In genomic region chr6:83120930-83121862, GRCm38 (mm10) we compare ENCODE assay signal across 8 mouse cellular contexts. TPM values are rescaled to one million over a fixed set of nuclear protein-coding genes. Genes with fewer than 3 reads are reported as not detected.
A peak's percentile ranks its signal among the peaks of the same experiment; 100 is the strongest.
DNase-seq lines count a peak whose midpoint lies in the region; ATAC-seq and TF ChIP-seq lines count a peak whose summit lies in the region.

Gene Wbp1 (minus strand): TSS chr6:83121559.

- H3K4me1 ChIP-seq in ES-Bruce4 (ENCODE audit: control insufficient read depth, insufficient read depth, low read length): no peaks in the 10 kb centered on the region
- H3K4me1 ChIP-seq in forebrain, embryonic 13.5 days: peaks cover 76% of the 10 kb centered on the region
- peaks cover 43% of the 10 kb centered on the region for H3K4me1 ChIP-seq in liver, postnatal 0 days (ENCODE audit: insufficient read depth)
- peaks cover 43% of the 10 kb centered on the region for H3K4me1 ChIP-seq in neural tube, embryonic 14.5 days (ENCODE audit: control insufficient read depth, insufficient read depth, low read length)

- intact Hi-C loops in heart, postnatal 10 days (cut with DNase I): loop anchor here (5.0 kb wide), 1 partner anchor 146 kb away; no protein-coding TSS in a partner anchor

- H3K27me3 ChIP-seq in ES-Bruce4 (ENCODE audit: control insufficient read depth, insufficient read depth, low read length, poor library complexity, severe bottlenecking): no peaks in the 10 kb centered on the region
- no peaks in the 10 kb centered on the region for H3K27me3 ChIP-seq in forebrain, embryonic 13.5 days
- H3K27me3 ChIP-seq in liver, postnatal 0 days (ENCODE audit: insufficient read depth, low read length): no peaks in the 10 kb centered on the region
- no peaks in the 10 kb centered on the region for H3K27me3 ChIP-seq in neural tube, embryonic 14.5 days (ENCODE audit: control insufficient read depth, insufficient read depth, low read length)

- WGBS in forebrain, embryonic 13.5 days: under 1% methylated on average over 38 of the region's 38 CpGs
- under 1% methylated on average over 37 of the region's 38 CpGs for WGBS in large intestine, adult 2 months
- WGBS in liver, postnatal 0 days (ENCODE audit: insufficient replicate concordance): 1% methylated on average over 38 of the region's 38 CpGs
- under 1% methylated on average over 38 of the region's 38 CpGs for WGBS in neural tube, embryonic 14.5 days

- H3K36me3 ChIP-seq in ES-Bruce4 (ENCODE audit: control insufficient read depth, insufficient read depth, low read length, poor library complexity, severe bottlenecking): 0 out of 2 replicates have a peak, but pooled peaks cover 4% of the 10 kb centered on the region
- H3K36me3 ChIP-seq in forebrain, embryonic 13.5 days (ENCODE audit: poor library complexity, severe bottlenecking): peaks cover 32% of the 10 kb centered on the region
- H3K36me3 ChIP-seq in liver, postnatal 0 days (replicated peaks; ENCODE audit: insufficient read depth, low read length): peaks cover 11% of the 10 kb centered on the region
- H3K36me3 ChIP-seq in neural tube, embryonic 14.5 days (ENCODE audit: control insufficient read depth, insufficient read depth, low read length): peaks cover 16% of the 10 kb centered on the region

- TF ChIP-seq EP300 in ES-Bruce4 (IDR thresholded peaks at IDR 0.05; ENCODE audit: insufficient read depth, low read depth, low read length): no peak
- TF ChIP-seq EP300 in liver, postnatal 0 days (IDR thresholded peaks at IDR 0.05; ENCODE audit: low read depth): no peak

- peak within 1 kb of the TSS; percentile 25 for H3K27ac ChIP-seq in ES-Bruce4 (ENCODE audit: insufficient read depth, low read length)
- peak within 1 kb of the TSS; percentile 99 for H3K27ac ChIP-seq in forebrain, embryonic 13.5 days
- peak within 1 kb of the TSS; percentile 77 for H3K27ac ChIP-seq in liver, postnatal 0 days (ENCODE audit: low read depth)
- H3K27ac ChIP-seq in neural tube, embryonic 14.5 days (ENCODE audit: low read depth, low read length): peak within 1 kb of the TSS; percentile 98

- peak within 1 kb of the TSS; percentile 96 for H3K4me2 ChIP-seq in forebrain, embryonic 13.5 days
- H3K4me2 ChIP-seq in liver, postnatal 0 days (ENCODE audit: low read depth, low read length): peak within 1 kb of the TSS; percentile 85
- peak within 1 kb of the TSS; percentile 92 for H3K4me2 ChIP-seq in neural tube, embryonic 14.5 days (ENCODE audit: low read depth, low read length)

- TF ChIP-seq POLR2A in ES-Bruce4 (IDR thresholded peaks at IDR 0.05; ENCODE audit: insufficient read depth, low read length): peak; percentile 47

- peak; percentile 98 for DNase-seq in heart, postnatal 10 days
- DNase-seq in large intestine, adult 2 months (ENCODE audit: low read depth, low spot score): peak; percentile 100
- peak; percentile 92 for DNase-seq in liver, postnatal 0 days
- peak; percentile 87 for DNase-seq in testis, postnatal 10 days (ENCODE audit: low spot score)

- no peak for TF ChIP-seq CTCF in ES-Bruce4 (IDR thresholded peaks at IDR 0.05; ENCODE audit: low read depth, low read length)
- no peak for TF ChIP-seq CTCF in liver, postnatal 0 days (IDR thresholded peaks at IDR 0.05; ENCODE audit: low read depth)

- H3K4me3 ChIP-seq in ES-Bruce4 (ENCODE audit: low read depth, low read length): peak within 1 kb of the TSS; percentile 85
- peak within 1 kb of the TSS; percentile 79 for H3K4me3 ChIP-seq in forebrain, embryonic 13.5 days
- H3K4me3 ChIP-seq in liver, postnatal 0 days (ENCODE audit: low read depth, low read length): peak within 1 kb of the TSS; percentile 64
- H3K4me3 ChIP-seq in neural tube, embryonic 14.5 days (ENCODE audit: low read depth, low read length): peak within 1 kb of the TSS; percentile 65

- peak; percentile 95 for ATAC-seq in cerebellum, adult (ENCODE audit: insufficient number of reproducible peaks, low FRiP score, low TSS enrichment)
- peak; percentile 95 for ATAC-seq in forebrain, embryonic 13.5 days
- peak; percentile 91 for ATAC-seq in liver, postnatal 0 days
- ATAC-seq in neural tube, embryonic 14.5 days (ENCODE audit: low read depth): peak; percentile 94

- no peaks in the 10 kb centered on the region for H3K9me3 ChIP-seq in ES-Bruce4 (replicated peaks; ENCODE audit: control insufficient read depth, insufficient read depth, low read length, poor library complexity, severe bottlenecking)
- H3K9me3 ChIP-seq in forebrain, embryonic 13.5 days (replicated peaks): no peaks in the 10 kb centered on the region
- no peaks in the 10 kb centered on the region for H3K9me3 ChIP-seq in liver, postnatal 0 days (ENCODE audit: low read length)
- H3K9me3 ChIP-seq in neural tube, embryonic 14.5 days (ENCODE audit: control insufficient read depth, low read length): no peaks in the 10 kb centered on the region

- H3K9ac ChIP-seq in ES-Bruce4 (ENCODE audit: low read depth, poor library complexity, severe bottlenecking): peak within 1 kb of the TSS; percentile 86
- peak within 1 kb of the TSS; percentile 96 for H3K9ac ChIP-seq in forebrain, embryonic 13.5 days
- H3K9ac ChIP-seq in liver, postnatal 0 days (replicated peaks): peak within 1 kb of the TSS; percentile 78
- peak within 1 kb of the TSS; percentile 95 for H3K9ac ChIP-seq in neural tube, embryonic 14.5 days (replicated peaks; ENCODE audit: low read depth, low read length)

RNA-seq across cellular contexts. Expression of gene Wbp1, which starts in this region (rescaled TPM):
- 26.7 and 32.4 TPM in 2 replicates for polyA plus RNA-seq in ES-Bruce4 (2011; ENCODE audit: insufficient read depth, insufficient read length, low read depth, missing spikeins)
- polyA plus RNA-seq in forebrain, embryonic 13.5 days (2015; fragmentation: Nextera tagmentation; extraction: Ambion mirVana): 239 and 249 TPM in 2 replicates
- 10 to 100 TPM; 83.1 to 83.9 TPM for total RNA-seq in heart, postnatal 10 days (2021)
- polyA plus RNA-seq in large intestine, adult 2 months (2012; rRNA removed): 144 and 172 TPM in 2 replicates
- 21.0 and 22.0 TPM in 2 replicates for polyA plus RNA-seq in liver, postnatal 0 days (2015; fragmentation: Nextera tagmentation; extraction: Ambion mirVana)
- 129 and 146 TPM in 2 replicates for polyA plus RNA-seq in neural tube, embryonic 14.5 days (2014; fragmentation: Nextera tagmentation; extraction: Ambion mirVana)

Comparison
In these comparisons a context has a peak if more than half of its experiments do, and no peak if none do; other contexts are left out.
1. Peak in every context shown above with its lines: DNase-seq, ATAC-seq, H3K4me3 ChIP-seq and H3K27ac ChIP-seq.
2. H3K27ac ChIP-seq: peak in every context shown above with its lines; median percentile 99 in forebrain, embryonic 13.5 days; 98 in neural tube, embryonic 14.5 days; 77 in liver, postnatal 0 days; 25 in ES-Bruce4.